Mouse (Mus musculus): Measurements from ENCODE around the gene Herpud2. TPM values are rescaled to one million over a fixed set of nuclear protein-coding genes. Genes with fewer than 3 reads are reported as not detected.

Gene Herpud2
- polyA plus RNA-seq, 1 experiment: 47.2 TPM

DNA sequence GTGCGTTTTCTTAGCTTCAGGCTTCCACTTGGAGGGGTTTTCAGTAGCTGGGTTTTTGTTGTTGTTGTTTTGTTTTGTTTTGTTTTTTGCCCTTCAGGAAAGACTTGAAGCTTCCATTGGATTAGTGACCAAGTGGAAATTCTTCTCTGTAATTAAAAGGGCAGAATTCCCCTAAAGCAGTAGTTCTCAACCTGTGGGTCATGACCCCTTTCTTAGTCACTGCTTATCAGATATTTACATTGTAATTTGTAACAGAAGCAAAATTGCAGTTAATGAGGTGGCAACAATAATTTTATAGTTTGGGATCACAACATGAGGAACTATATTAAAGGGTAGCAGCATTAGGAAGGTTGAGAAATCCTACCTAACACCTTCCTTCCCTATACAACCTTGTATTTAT, 837 bp upstream of the Herpud2 start:
- DNase-seq: no peak
- H3K27me3 ChIP-seq (ENCODE audit: control insufficient read depth, insufficient read depth, low read length): no peaks in the 10 kb centered on the region
- no peak overlapping the region for H3K4me3 ChIP-seq (ENCODE audit: control insufficient read depth, insufficient read depth, low read length)
- TF ChIP-seq CTCF (IDR thresholded peaks at IDR 0.05; ENCODE audit: borderline replicate concordance, control insufficient read depth, extremely low read depth, insufficient read depth, low read length, poor library complexity) (no peak), POLR2A (IDR thresholded peaks at IDR 0.05; ENCODE audit: control insufficient read depth, extremely low read depth, insufficient read depth, low read length, poor library complexity) (no peak)
- no peaks in the 10 kb centered on the region for H3K36me3 ChIP-seq (ENCODE audit: control insufficient read depth, insufficient read depth, low read length)
- no peak overlapping the region for H3K27ac ChIP-seq (ENCODE audit: control insufficient read depth, insufficient read depth, low read length)
- WGBS: 41% methylated on average over 1 of the region's 1 CpGs
- H3K4me1 ChIP-seq (replicated peaks; ENCODE audit: control insufficient read depth, insufficient read depth, low read length): no peaks in the 10 kb centered on the region; the same call in 1 of the 2 replicates

DNA sequence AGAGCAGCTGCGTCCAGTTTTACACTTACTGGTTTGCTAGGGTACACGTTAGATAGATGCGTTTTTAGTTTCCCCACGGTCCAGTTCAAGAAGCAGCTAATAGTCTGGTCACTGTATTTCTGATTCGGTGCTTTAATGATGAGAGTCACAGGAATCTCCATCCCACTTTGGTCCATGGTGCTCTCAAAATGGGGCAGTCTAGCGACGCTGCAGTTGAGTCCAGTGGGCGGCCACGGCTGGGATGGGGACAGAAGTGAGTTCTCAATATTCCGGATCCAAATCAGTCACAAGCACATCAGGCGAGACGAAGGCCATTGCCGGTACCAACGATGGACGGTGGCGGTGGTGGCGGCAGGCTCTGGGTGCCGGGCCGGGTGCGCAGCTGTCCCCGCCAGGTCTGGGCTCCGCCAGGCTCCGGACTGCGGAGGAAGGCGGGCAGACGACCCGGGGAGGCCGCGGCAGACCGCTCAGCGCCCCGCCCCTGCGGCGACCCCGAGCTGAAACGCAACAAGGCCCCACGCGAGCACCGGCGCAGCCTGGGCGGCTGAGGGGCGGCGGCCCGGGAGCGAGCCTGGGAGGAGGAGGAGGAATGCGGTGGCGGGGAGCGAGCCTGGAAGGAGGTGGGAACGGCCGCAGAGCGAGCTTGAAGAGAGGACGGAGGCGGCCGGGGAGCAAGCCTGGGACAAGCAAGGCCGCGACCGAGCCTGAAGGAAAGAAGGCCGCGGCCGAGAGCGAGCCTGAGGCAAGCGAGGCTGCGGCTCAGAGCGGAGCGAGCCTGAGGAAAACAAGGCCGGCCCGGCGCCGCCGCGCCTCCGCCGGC, 619 bp downstream of the Herpud2 start:
- Histone ChIP-seq H3K27me3 (ENCODE audit: control insufficient read depth, insufficient read depth, low read length) (no peaks in the 10 kb centered on the region), H3K27ac (ENCODE audit: control insufficient read depth, insufficient read depth, low read length) (peak overlapping the region; percentile 51), H3K4me1 (replicated peaks; ENCODE audit: control insufficient read depth, insufficient read depth, low read length) (no peaks in the 10 kb centered on the region; the same call in 1 of the 2 replicates), H3K4me3 (ENCODE audit: control insufficient read depth, insufficient read depth, low read length) (peak overlapping the region; percentile 66), H3K36me3 (ENCODE audit: control insufficient read depth, insufficient read depth, low read length) (no peaks in the 10 kb centered on the region)
- no peak for TF ChIP-seq POLR2A (IDR thresholded peaks at IDR 0.05; ENCODE audit: control insufficient read depth, extremely low read depth, insufficient read depth, low read length, poor library complexity)
- TF ChIP-seq CTCF (IDR thresholded peaks at IDR 0.05; ENCODE audit: borderline replicate concordance, control insufficient read depth, extremely low read depth, insufficient read depth, low read length, poor library complexity): no peak
- under 1% methylated on average over 73 of the region's 73 CpGs for WGBS
- DNase-seq: peak; percentile 66

DNA sequence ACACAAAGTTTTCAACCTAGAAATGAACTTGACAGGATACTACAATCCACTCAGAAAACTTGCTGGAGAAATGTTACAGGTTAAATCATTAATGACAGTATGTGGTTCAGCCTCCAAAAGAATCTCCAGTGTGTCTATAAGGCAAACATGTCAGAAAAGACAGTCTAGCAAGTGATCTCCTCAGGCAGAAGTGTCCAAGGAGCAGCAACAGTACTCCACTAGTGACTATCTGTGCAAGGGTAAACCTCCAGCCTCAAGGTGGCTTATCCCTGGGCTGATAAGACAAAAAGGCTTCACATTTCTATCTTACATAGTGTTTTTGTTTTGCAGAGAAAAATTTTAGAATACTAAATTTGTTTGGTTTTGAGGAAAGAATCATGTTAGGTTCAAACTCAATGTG, 2.9 kb downstream of the Herpud2 start:
- Histone ChIP-seq H3K27ac (ENCODE audit: control insufficient read depth, insufficient read depth, low read length) (no peak overlapping the region), H3K27me3 (ENCODE audit: control insufficient read depth, insufficient read depth, low read length) (no peaks in the 10 kb centered on the region), H3K36me3 (ENCODE audit: control insufficient read depth, insufficient read depth, low read length) (no peaks in the 10 kb centered on the region), H3K4me1 (replicated peaks; ENCODE audit: control insufficient read depth, insufficient read depth, low read length) (no peaks in the 10 kb centered on the region; the same call in 1 of the 2 replicates), H3K4me3 (ENCODE audit: control insufficient read depth, insufficient read depth, low read length) (no peak overlapping the region)
- TF ChIP-seq POLR2A (IDR thresholded peaks at IDR 0.05; ENCODE audit: control insufficient read depth, extremely low read depth, insufficient read depth, low read length, poor library complexity): no peak
- no peak for TF ChIP-seq CTCF (IDR thresholded peaks at IDR 0.05; ENCODE audit: borderline replicate concordance, control insufficient read depth, extremely low read depth, insufficient read depth, low read length, poor library complexity)
- DNase-seq: no peak

DNA sequence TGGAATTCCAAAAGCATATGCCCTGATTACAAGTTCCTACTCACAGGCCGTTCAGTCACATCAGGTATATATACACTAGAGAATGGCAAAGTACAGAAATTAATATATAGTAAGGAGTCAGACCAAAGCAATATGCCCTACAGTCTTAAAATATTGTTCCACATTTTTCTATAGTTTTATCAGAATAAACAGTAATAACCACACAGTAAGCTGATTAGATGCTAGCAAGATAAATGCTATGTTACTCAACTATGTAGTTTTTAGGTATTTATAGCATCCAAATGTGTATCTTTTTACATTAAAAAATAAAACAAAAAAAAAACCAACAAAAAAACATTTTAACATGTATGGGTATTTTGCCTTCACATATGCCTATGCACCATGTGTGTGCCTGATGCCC, 5.7 kb downstream of the Herpud2 start:
- Histone ChIP-seq H3K4me1 (replicated peaks; ENCODE audit: control insufficient read depth, insufficient read depth, low read length) (no peaks in the 10 kb centered on the region; the same call in 1 of the 2 replicates), H3K27ac (ENCODE audit: control insufficient read depth, insufficient read depth, low read length) (no peak overlapping the region), H3K36me3 (ENCODE audit: control insufficient read depth, insufficient read depth, low read length) (no peaks in the 10 kb centered on the region), H3K27me3 (ENCODE audit: control insufficient read depth, insufficient read depth, low read length) (no peaks in the 10 kb centered on the region), H3K4me3 (ENCODE audit: control insufficient read depth, insufficient read depth, low read length) (no peak overlapping the region)
- no peak for TF ChIP-seq CTCF (IDR thresholded peaks at IDR 0.05; ENCODE audit: borderline replicate concordance, control insufficient read depth, extremely low read depth, insufficient read depth, low read length, poor library complexity)
- TF ChIP-seq POLR2A (IDR thresholded peaks at IDR 0.05; ENCODE audit: control insufficient read depth, extremely low read depth, insufficient read depth, low read length, poor library complexity): no peak
- 98% methylated on average over 1 of the region's 1 CpGs for WGBS
- DNase-seq: no peak

DNA sequence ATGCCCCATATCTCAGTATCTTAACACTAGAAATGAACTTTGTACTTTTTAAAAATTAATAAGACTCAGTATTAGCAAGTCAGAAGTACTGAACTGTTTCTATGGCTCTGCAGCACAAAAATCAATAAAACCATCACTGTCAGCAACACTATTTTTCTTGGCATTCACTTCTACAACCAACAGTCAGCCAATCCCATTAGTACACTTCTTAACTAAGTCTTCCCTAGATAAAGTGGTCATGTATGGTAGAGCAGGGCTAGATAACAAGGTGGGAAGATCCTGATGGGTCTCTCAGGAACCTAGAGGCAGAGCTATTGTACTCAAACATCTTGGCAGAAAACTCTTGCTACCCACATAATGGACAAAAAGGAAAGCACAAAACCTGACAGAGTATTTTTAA, 7.7 kb downstream of the Herpud2 start:
- Histone ChIP-seq H3K27ac (ENCODE audit: control insufficient read depth, insufficient read depth, low read length) (no peak overlapping the region), H3K4me1 (replicated peaks; ENCODE audit: control insufficient read depth, insufficient read depth, low read length) (no peaks in the 10 kb centered on the region), H3K36me3 (ENCODE audit: control insufficient read depth, insufficient read depth, low read length) (no peaks in the 10 kb centered on the region), H3K27me3 (ENCODE audit: control insufficient read depth, insufficient read depth, low read length) (no peaks in the 10 kb centered on the region), H3K4me3 (ENCODE audit: control insufficient read depth, insufficient read depth, low read length) (no peak overlapping the region)
- no peak for DNase-seq
- TF ChIP-seq CTCF (IDR thresholded peaks at IDR 0.05; ENCODE audit: borderline replicate concordance, control insufficient read depth, extremely low read depth, insufficient read depth, low read length, poor library complexity) (no peak), POLR2A (IDR thresholded peaks at IDR 0.05; ENCODE audit: control insufficient read depth, extremely low read depth, insufficient read depth, low read length, poor library complexity) (no peak)

DNA sequence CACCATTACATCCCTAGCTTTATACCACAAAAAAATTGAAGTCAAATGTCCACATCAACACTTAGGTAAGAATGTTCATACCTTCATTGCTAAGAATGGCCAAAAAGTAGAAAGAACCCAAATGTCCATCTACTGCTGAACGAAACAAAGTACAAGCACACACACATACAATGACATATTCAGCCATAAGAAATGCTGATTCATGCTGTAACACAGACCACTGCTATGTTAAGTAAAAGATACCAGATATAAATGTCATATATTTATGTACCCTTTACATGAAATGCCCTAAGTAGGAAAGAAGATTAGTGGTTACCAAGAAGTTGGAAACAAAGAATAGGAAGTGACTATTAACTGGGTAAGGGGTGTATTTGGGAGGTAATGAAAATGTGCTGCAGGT, 8.6 kb downstream of the Herpud2 start:
- no peak overlapping the region for H3K27ac ChIP-seq (ENCODE audit: control insufficient read depth, insufficient read depth, low read length)
- no peaks in the 10 kb centered on the region for H3K27me3 ChIP-seq (ENCODE audit: control insufficient read depth, insufficient read depth, low read length)
- H3K36me3 ChIP-seq (ENCODE audit: control insufficient read depth, insufficient read depth, low read length): no peaks in the 10 kb centered on the region
- no peak overlapping the region for H3K4me3 ChIP-seq (ENCODE audit: control insufficient read depth, insufficient read depth, low read length)
- H3K4me1 ChIP-seq (replicated peaks; ENCODE audit: control insufficient read depth, insufficient read depth, low read length): no peaks in the 10 kb centered on the region
- DNase-seq: no peak
- no peak for TF ChIP-seq CTCF (IDR thresholded peaks at IDR 0.05; ENCODE audit: borderline replicate concordance, control insufficient read depth, extremely low read depth, insufficient read depth, low read length, poor library complexity)
- WGBS: 88% methylated on average over 1 of the region's 1 CpGs

DNA sequence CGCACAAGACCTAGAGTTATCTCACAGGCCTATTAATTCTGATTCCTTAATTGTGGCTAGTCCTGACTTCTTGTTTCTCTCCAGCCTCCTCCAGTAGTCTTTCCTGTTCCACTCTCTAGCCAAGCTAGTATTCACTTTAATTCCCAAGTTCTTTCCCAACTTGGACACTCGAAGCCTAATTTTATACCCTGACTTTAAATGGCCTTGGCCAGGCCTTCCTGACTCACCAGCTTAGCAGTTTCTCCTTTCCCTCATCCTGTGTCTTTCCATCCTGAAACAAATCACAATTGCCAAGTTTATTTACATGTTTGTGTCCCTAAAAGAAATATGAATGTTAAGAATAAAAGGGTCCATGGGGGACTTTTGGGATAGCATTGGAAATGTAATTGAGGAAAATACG, 9.6 kb downstream of the Herpud2 start:
- H3K4me3 ChIP-seq (ENCODE audit: control insufficient read depth, insufficient read depth, low read length): no peak overlapping the region
- WGBS: 95% methylated on average over 3 of the region's 3 CpGs
- DNase-seq: no peak
- no peaks in the 10 kb centered on the region for H3K4me1 ChIP-seq (replicated peaks; ENCODE audit: control insufficient read depth, insufficient read depth, low read length)
- no peaks in the 10 kb centered on the region for H3K27me3 ChIP-seq (ENCODE audit: control insufficient read depth, insufficient read depth, low read length)
- no peak overlapping the region for H3K27ac ChIP-seq (ENCODE audit: control insufficient read depth, insufficient read depth, low read length)
- TF ChIP-seq CTCF (IDR thresholded peaks at IDR 0.05; ENCODE audit: borderline replicate concordance, control insufficient read depth, extremely low read depth, insufficient read depth, low read length, poor library complexity) (no peak), POLR2A (IDR thresholded peaks at IDR 0.05; ENCODE audit: control insufficient read depth, extremely low read depth, insufficient read depth, low read length, poor library complexity) (no peak)
- no peaks in the 10 kb centered on the region for H3K36me3 ChIP-seq (ENCODE audit: control insufficient read depth, insufficient read depth, low read length)
